Mouse (Mus musculus): ENCODE results near the gene Git1.

Git1 gene

DNA sequence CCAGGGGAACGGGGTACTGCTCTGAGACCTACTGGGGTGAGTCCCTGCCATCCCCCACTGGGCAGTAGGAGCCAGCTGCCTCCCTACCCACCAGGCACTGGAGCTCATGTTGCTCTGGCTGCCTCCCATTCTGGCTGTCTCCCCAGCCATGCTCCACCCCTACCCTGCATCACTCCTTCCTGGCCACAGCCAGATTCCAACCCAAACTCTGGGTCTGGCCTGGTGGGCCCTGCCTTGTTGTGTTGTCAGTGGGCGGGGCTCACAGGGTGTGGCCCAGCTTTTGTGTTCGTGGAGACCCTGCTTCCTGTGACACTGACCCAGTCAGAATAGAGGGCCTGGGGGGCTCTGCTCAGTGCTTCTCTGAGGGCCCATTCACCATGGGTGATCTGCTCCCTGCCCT, 10.1 kb downstream of the Git1 start:
- no peak for DNase-seq

DNA sequence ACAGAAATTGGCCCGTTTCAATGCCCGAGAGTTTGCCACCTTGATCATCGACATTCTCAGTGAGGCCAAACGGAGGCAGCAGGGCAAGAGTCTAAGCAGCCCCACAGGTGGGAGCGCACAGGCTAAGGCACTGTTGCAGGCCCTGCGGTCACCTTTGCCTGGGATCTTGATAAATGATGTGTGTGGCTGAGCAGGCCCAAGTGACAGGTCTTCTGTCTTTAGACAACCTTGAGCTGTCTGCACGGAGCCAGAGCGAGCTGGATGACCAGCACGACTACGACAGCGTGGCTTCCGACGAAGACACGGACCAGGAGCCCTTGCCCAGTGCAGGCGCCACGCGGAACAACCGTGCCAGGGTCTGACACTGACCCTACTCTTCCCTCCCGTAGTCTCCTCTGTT, 11.0 kb downstream of the Git1 start:
- no peak for DNase-seq

DNA sequence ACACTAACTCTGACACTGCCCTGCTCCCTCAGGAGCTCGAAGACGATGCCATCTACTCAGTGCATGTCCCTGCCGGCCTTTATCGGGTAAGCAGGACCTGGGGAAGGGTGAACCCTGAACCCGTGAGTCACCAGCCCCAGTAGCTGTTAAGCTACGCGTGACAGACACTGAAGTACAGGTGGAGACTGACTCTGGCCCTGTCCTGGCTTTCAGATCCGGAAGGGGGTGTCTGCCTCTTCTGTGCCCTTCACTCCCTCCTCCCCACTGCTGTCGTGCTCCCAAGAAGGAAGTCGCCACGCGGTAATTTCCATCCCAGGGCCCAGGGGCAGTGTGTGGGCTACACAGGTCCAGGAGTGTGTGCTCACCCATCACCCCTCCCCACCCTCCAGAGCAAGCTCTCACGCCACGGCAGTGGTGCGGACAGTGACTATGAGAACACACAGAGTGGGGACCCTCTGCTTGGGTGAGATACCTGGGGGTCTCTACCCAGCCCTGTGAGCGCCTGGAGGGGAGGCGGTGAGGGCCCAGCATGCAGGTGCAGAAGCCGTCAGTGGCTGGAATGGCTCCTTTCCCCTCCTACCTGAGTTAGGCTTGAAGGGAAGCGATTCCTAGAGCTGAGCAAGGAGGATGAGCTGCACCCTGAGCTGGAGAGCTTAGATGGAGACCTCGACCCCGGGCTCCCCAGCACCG, 12.1 kb downstream of the Git1 start:
- DNase-seq, result no peak

DNA sequence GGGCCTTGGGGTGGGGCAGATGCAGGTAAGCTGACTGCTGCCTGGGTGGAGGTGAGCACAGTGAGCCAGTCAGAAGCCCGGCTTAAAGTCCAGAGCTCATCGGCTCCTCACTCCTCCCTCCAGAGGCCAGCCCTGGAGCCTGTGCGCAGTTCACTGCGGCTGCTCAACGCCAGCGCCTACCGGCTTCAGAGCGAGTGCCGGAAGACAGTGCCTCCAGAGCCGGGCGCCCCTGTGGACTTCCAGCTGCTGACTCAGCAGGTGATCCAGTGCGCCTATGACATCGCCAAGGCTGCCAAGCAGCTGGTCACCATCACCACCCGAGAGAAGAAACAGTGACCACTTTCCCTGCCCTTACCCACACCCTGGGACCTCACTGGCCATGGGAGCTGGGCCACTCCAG, 12.9 kb downstream of the Git1 start:
- DNase-seq, result no peak

DNA sequence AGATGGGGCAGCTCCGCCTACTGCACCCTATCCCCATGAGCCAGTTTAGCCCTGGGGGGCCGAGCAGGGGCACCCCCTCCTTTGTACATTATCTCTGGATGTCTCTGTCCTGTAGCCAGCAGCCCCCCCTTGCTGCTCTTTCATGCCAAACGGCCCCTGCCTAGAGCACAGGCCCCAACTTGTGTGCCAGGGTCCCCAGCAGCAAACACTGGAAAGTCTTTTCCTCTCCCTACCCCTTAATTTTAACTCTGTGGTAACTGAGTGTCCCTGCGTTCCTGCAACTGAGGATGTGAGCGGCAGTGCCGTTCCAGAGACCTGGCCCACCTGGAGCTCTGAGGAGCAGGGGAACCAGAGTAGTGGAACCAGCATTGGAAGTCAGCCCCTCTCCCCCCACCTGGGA, 13.6 kb downstream of the Git1 start:
- DNase-seq, result no peak

DNA sequence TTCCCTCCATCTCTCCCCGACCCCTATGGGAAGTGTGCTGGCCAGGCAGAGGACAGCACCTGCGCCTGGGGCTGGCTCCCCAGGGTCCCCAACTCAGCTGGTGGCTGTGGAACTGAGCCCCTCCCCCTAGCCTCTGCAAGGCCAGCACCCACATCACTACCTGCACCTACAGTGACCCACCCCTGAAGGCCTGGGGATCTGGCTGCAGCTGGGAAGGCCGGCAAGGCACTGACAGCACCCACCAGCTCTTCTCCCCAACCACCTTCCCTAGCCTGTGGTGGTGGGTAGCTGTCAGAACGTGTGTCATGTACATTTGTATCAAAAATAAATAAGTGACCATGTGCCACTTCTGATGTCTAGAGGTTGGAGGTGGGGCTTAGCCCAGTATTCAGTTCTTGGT, 14.1 kb downstream of the Git1 start:
- no peak for DNase-seq

DNA sequence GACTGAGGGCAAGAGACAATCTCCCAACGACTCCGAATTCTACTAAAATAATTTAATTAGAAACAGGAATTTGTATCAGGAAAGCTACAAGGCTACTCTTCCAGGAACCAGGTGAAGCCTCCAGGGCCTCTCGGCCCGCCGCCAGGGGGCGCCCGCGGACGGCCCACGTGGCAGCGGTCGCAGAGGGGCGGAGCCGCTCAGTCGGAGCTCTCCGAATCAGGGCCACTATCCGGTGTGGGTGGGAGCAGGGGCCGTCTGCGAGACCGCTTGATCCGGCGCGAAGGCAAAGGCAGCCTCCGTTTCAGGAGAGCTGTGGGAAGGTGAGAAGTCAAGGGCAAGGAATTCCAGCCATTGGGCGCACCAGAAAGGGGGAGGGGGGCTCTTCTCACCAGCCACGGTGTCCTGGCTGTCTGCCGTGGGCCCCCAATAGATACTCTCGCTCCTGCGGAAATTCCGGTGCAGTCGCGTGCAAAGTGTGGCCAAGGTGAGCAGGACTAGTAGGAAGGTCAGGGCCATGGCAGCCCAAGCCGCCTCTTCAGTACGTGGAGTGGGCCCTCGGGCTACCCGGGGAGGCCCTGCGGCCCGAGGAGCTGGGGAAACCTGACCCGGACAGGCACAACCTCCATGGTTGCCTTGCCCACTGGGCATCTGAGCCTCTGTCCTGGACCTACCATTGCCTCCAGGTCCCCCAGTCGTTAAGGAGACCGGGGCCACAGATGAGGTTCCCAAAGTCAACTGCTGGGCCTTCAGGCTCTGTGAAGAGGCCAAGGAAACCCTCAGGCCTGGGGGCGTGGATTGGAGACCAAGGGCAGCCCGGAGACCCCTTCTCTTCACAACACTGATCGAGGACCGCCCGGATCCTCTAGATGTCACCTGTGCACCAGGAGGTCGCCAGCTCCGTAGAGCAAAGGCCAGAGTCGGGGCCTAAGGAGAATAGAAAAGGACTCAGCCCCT, 15.0 kb downstream of the Git1 start:
- DNase-seq, result peak; percentile 83

DNA sequence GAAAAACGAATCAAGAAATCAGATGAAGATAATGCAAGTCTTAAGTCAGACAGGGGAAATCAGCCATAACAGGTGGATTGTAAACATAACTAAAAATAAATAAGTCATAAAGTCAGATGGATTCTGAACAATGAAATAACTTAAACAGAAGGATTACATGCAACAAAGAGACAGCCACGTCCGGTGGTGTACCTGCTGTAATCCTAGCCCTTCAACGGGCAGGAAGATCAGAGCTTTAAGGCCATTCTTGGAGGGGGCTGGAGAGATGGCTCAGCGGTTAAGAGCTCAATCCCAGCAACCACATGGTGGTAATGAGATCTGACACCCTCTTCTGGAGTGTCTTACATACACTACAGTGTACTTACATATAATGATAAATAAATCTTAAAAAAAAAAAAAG, 18.0 kb downstream of the Git1 start:
- no peak for DNase-seq

DNA sequence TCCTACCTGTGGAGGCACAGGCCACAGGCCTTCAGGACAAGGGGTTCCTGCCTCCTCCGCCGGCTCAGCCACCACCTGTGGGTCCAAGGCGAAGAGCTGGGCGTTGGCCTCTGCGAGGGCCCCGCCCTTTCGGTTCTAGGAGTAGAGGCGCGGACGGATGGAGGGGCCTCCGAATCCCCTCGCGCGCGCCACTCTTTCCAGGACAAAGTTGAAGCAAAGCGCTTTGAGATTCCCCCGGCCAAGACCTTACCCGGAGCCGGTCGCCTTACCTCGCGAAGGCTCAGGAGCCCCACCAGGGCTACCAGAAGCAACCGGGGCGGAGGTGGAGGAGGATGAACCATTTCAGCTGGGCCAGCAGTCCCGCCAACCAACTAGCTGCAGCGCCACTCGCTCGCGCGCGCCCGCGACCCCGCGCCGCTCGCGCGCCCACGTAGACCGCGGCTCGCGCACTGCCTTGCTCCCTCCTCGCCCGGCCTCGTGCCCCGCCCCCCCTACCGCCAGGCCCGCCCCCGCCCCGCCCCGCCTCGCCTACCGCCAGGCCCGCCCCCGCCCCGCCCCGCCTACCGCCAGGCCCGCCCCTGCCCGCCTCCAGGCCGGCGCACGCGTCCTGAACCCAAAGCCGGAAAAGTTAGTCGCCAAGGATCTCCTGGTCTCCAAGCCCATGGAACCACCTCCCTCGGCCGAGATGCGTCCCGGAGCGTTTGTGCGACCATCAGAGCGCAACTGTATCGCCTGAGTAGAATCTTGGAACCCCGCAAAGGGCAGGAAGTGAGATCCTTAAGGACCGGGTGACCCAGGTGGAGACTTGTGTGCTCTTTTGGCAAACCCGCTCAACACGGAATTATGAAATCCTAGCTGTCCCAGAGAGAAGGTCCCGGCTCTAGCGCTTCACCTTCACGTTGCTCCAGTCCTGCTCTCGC, 19.8 kb downstream of the Git1 start:
- DNase-seq, result peak; percentile 81

DNA sequence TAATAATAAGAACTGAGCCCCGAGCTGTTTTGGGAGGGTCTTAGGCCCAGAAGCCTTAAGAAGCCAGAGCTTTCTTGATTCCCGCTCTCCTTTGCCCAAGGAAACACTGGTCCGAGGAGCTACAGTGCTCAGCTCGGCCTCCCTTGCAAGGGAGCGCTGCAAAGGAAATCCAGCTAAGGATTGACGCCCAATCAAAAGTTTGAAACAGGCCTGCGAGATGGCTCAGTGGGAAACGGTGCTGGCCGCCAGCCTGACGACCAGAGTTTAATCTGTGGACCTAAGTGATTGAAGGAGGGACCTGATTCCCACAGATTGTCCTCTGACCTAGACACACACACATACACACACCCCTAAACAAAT, 20.4 kb downstream of the Git1 start:
- no peak for DNase-seq

DNA sequence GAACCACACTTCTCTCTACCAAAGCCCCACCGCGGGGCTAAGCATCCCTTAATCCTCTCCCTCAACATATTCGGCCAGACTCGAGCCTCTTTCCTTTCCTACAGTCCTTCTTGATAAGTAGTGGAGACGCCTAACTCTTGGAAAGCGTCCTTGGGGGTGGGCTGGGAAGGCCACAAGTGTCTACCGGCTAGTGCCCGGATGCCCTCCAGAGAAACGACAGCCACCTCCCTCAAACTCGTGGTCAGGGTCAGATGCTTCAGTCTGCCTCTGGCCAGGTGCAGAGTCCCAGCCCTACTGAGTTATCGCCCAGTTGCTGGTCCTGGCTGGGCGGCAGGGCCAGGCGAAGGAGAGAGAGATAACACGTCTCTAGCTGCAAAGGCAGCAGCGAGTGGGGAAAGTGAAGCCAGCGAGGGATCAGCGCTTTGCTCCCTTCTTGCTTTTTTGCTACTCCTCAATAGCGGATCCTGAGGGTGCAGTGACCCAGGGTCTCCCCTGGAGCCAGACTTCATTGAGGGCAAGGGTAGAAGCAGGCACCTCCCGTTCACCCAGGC, 21.0 kb downstream of the Git1 start:
- DNase-seq, result no peak

DNA sequence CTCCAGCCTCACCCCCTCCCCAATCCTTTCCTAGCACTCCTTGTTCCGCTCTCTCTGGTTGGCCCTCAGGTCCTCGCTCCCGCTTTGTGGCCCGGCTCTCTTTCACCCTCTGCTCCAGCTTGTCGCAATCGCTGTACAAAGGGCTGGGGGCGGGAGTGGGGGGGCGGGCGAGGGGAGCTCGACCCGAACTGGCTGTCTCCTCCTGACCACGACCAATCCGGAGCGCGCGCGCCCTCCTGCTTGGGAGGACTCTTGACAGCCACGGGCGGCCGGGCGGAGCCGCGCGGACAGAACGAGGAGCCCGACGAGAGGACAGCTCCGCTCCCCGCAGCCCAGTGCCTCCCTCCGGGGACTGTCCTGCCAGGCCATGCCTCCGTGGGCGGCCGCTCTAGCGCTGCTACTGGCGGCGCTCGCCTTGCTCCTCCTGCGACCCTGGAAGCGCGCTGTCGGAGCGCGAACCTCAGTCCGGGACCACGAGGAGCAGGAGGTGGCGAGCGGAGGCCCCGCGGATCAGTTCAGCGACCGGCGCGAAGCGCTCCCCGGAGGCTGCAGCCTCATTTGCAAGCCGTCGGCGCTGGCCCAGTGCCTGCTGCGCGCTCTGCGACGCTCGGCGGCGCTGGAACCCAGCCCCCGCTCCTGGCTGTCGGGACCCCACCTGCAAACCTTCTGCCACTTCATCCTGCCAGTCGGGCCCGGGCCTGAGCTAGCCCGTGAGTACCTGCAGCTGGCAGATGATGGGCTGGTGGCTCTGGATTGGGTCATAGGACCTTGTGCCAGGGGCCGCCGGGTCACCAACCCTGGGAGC, 21.7 kb downstream of the Git1 start, which contains the start of gene Abhd15:
Gene Abhd15, plus strand, starts transcription at position 290 of the 805 bp plus-strand sequence.
- DNase-seq, result peak; percentile 78

DNA sequence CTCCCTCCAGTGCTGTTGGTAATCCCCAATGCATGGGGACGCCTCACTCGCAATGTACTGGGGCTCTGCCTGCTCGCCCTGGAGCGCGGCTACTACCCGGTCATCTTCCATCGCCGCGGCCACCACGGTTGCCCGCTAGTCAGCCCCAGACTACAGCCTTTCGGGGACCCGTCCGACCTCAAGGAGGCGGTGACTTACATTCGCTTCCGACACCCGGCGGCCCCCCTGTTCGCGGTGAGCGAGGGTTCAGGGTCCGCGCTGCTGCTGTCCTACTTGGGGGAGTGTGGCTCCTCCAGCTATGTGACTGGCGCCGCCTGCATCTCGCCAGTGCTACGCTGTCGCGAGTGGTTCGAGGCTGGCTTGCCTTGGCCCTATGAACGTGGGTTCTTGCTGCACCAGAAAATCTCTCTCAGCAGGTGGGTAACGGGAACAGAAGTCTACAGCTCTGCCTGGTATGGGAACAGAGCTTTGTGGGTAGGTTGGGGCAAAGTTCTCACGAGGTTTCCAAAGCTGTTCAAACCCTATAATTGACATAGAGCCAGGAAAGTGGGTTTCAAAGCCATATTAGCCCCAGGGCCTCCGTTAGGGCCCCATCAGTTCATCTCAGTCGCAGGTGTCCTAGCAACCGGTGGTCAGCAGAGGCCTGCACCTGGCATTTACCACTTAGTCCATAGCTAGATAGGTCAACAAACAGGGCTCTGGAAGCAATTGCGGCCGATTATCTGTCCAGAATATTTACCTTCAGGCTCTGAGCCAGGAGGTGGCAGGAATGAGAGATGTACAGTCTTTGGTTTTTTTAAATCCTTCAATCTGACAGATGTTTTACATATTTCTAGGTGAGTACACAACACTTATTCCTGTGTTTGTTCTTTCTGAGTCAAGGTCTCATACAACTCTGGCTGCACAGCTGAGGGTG, 22.5 kb downstream of the Git1 start, which contains the start of gene Trp53i13:
Gene Trp53i13, minus strand, starts transcription at position 344 of the 916 bp plus-strand sequence.
- DNase-seq, result no peak

DNA sequence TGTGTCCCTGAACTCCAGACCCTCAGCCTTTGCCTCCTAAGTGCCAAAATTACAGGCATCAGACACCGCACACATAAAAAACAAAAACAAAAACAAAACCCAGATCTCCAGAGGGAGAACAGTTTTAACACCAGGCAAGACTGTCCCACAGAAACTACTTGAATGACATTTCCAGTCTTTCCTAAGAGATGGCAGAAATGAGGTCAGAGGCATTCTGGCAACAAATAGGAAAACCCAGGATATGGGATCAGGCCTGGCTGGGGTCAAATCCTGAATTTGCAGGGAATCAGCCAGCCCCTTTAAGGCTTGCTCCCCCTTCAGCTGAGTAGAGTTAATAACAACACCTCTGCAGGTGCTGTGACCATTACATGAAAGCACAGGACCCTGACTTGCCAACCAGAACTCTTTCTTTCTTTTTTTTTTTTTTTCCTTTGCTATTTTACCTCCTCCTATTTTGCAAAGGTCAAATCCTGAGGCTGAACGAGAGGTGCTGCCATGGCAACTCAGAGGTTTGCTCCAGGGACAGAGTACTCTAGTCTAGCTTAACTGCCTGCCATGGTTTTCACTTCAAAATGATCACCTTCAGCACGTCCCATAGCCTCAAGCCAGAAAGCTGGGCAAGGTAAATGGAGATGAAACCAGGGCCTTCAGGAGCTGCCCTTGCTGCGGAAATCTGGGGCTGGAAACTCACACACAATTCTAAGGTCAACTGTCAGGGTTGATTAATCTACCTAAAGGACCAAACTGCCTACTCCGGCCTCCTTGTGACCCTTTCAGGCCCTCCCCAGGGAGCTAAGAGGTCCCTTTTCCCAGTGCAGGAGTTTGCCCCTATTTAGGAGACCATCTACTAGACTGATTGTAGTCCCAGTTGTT, 23.4 kb downstream of the Git1 start:
- no peak for DNase-seq

DNA sequence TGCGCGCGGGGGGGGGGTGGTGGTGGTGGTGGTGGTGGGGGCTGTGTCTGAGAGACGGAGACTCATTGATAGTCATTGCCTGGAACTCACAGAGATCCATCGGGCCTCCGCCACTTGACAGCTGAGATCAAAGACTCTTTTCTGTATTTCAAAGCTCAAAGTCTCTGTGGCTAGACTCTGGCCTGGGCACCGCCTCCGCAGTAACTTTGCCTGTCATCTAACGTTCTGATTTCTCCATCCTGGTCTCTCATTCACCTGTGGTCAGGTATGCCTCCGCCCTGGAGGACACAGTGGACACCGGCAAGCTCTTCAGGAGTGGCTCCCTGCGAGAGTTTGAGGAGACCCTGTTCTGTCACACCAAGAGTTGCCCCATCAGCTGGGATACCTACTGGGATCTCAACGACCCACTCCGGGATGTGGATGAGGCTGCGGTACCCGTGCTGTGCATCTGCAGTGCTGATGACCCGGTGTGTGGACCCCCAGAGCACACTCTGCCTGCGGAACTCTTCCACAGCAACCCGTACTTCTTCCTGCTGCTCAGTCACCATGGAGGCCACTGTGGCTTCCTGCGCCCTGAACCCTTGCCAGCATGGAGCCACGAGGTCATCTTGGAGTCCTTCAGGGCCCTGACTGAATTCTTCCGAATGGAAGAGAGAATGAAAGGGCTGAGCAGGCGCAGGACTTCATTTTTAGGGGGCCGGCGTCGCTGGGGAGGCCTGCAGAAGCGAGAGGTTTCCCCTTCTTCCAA, 24.9 kb downstream of the Git1 start:
- no peak for DNase-seq

DNA sequence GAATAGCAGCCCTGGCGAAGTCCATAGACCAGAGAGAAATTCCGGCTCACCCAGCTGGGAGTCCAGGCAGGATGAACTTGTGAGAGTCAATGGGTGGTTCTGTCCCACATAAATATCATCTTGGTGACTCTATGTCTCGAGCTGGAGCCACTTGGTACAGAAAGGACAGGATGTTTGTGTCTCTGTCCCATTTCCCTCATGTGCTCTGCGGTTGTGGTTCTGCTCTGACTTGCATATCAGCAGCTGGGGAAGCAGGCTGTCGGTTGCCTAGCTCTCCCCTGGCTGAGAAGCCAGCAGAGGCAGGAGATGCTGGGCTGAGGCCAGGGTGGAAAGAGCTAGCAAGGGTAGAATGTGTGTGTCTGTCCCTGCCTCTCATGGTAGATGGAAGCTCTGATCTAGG, 25.7 kb downstream of the Git1 start, which contains the start of gene Gm10392:
Gene Gm10392, minus strand, starts transcription at position 156 of the 400 bp plus-strand sequence.
- peak; percentile 78 for DNase-seq

DNA sequence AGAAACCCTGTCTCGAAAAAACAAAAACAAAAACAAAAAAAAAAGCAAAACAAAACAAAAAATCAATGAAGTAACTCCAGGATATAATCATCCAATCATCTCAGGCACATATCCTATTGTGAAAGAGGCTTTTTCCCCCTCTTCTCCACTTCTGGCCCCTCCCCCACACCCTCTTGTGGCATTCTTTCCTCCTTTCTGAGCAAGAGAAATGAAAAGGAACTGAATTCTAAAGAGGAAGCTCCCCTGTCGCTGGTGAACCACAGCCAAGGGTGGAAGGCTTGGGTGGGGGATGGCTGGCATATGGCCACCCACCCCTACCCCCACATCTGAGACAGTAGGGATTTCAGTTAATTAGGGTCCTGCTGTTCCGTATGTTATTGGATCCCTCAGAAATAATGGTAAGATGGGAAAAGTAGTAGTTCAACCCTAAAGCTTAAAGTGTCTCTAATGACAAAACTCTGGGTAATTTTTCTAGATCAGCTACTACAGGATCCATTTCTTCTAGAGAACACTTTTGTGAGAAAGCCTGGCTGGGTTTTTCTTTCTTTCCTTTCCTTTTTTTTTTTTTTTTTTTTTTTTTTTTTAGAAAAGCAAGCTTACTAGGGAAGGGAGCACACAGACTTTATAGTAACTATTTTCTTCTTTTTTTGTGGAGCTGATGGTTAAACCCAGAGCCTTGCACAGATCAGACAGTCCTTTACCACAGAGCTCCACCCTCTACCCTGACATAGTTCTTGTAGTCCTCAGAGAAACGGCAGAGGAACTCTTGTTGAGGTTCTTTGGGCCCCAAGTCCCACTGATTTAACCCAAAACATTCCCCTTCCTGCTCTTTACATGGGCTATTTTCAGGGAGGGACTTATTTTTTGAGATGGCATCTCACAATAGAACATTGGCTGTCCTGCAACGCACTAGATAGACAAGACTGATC, 27.5 kb downstream of the Git1 start:
- DNase-seq, result peak; percentile 72

Measured in layer of hippocampus, adult 9-11 months (tissue).